Mouse (Mus musculus): ENCODE results near the gene Olfr1256.

Olfr1256 gene

GRCm38 (mm10) chr2:89841455-89841854 lies at the start of gene Olfr1256:
TSS of gene Olfr1256 (minus strand) at chr2:89841555.
- DNase-seq (ENCODE audit: extremely low spot score, low read depth, low spot score) = no peak

DNA sequence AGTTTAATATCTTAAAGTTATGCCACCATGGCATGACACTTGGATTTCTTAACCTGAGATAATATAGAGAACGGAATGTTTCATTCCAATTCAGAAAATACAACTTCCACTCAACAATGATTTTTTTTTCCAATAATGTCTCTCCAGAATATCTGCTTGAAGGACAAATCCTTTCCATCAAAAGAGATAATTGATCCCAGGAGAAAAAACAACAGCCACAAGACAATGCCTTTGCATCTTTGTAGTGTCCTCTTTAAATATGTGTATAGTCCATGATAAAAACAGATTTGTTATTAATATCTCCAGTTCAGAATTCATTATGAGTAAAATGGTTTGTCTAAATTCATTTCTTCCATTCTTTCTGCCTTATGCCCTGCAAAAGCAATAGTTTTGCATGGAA lies 36.8 kb upstream of the Olfr1256 start, which contains the start of gene Olfr1257:
Olfr1257 (plus strand) TSS at position 301 of the 400 bp plus-strand sequence.
- no peak for DNase-seq (ENCODE audit: extremely low spot score, low read depth, low spot score)

DNA sequence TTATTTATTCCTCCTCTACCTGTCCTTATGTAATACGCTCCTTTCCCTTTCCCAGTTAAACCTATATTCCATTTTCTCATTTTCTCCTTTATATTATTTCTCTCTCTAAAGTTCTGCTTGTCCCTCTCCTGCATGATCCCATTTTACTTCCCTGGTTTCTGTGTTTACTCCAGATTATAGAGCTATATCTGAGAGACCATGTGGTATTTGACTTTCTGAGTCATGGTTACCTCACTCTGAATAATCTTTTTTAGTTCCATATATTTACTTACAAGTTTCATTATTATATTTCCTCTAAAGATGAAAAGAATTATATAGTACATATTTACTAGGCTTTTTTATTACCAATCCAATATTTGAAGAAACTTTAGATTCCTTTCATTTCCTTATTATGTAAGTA lies 7.9 kb upstream of the Olfr1256 start:
- DNase-seq (ENCODE audit: extremely low spot score, low read depth, low spot score) = no peak

DNA sequence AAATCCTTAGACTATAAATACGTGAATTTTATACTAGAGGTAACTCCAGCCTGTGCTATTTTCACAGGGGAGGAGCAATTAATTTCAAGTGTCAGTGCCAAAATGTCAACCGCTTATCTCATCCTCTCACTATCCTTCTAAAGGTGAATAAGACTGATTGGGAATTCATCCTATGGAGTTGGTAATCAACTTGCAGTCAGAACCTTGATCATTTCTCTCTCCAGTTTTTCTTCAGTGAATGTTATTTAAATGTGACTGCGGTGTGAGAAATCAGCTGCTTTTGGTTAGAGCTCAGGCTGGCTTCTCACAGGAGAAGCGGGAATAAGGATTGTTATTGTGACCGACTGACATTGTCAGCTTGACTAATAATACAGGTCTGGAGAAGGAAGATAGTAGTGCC lies 6.8 kb upstream of the Olfr1256 start, which contains the start of gene Olfr48:
Olfr48 (minus strand) TSS at position 101 of the 400 bp plus-strand sequence.
- no peak for DNase-seq (ENCODE audit: extremely low spot score, low read depth, low spot score)

- DNase-seq (ENCODE audit: extremely low spot score, low read depth, low spot score) = no peak
Measured at GRCm38 (mm10) chr2:89820216-89820615, 21.1 kb downstream of the Olfr1256 start.

GRCm38 (mm10) chr2:89811751-89812150 lies 29.6 kb downstream of the Olfr1256 start, which contains the start of gene Olfr1255:
TSS of gene Olfr1255 (plus strand) at chr2:89812051.
- DNase-seq (ENCODE audit: extremely low spot score, low read depth, low spot score) = no peak

DNA sequence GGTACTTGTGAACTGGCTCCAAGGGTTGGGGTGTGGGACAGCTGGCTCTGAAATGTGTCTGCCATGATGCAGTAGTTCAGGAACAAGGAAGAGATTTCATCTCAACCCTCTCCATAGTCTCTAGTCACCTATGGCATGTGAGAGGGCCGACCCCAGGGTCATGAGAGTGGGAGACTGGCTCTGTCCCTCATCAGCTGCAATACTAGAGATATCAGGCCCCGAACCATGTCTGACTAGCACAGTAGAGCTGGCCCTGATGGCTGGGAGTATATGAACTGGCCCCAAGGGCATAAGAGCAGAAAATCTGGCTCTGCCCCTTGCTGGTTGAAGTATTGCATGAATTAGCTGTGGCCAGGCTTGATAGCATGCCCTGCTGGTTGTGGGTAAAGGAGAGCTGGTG lies 30.6 kb downstream of the Olfr1256 start:
- DNase-seq (ENCODE audit: extremely low spot score, low read depth, low spot score) = no peak

DNA sequence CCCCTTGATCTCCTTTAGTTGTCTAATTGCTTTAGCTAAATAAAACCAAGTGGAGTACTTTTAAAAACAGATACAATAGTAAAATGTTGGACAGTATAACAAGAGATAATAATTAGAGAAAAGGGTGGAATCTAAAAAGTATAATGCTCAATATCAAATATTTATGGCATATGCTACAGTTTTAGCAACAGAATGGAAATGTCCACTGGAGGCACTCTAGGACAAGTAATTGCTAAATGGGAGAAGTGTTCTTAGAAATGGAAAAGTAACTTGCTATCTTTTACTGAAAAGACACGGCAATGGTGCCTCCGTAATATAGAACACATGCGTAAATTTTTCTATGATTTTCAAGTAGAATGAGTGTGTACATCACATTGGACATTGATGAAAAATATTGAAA lies 41.8 kb downstream of the Olfr1256 start:
- DNase-seq (ENCODE audit: extremely low spot score, low read depth, low spot score) = no peak

DNA sequence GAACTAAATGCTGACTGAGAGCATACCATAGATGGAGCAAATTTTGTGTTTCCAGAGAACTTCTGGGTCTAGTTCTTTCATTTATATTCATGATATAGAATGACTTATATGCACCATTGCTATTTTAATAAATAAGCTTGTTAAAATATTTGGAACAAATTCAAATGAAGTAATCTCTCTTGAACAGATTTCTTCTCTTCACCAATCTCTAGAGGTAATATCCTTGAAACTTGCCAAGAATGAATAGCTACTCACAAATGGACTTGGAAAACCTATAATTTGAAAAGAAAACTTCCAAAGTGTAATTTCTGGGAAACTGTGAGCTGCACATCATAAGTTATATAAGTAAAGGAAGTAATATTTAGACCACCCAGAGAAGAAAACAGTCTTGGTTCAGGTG lies 47.8 kb downstream of the Olfr1256 start, which contains the start of gene Olfr1254:
Olfr1254 (minus strand) TSS at position 101 of the 400 bp plus-strand sequence.
- DNase-seq (ENCODE audit: extremely low spot score, low read depth, low spot score) = no peak

Measured in hindlimb bud, embryonic 11.5 days (tissue).